ENCODE assay signal across 13 mouse cellular contexts in the genomic region with DNA sequence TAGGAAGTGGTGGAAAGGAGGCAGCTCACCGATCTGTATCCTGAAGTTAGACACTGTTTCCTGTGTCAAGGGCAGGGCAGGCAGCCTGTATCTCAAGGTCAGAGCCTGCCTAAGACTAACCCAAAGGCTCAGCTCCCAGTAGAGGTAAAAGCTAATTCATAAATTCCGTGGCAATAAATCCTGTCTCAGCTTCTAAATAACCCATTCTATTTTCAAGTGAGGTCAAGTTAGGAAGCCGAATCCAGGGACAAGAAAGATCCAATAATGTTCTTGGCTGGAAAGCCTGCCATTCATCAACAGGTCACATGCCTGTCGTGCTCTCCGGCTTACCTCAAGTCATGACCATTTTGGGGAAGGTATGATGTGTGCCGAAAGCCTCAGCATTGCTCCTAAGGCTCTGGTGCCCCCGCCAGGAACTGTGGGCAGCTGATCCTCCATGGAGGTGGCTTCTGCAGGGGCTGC. TPM values are rescaled to one million over a fixed set of nuclear protein-coding genes. Genes with fewer than 3 reads are reported as not detected.
DNase-seq lines count a peak whose midpoint lies in the region; ATAC-seq lines count a peak whose summit lies in the region.
"Had no signal": no experiment of that assay in that cellular context is flagged by ENCODE, and none has a peak within 500 bp of the region (broad histone marks: within the 10 kb centered on the region; RNA-seq: fewer than 3 reads in every experiment).

No protein-coding gene starts in this region.

- DNase-seq in gastrocnemius, adult 18-20 months (ENCODE audit: low spot score): peak; percentile 58
- no peak for DNase-seq in gastrocnemius, postnatal 36 days
- DNase-seq in thymus, postnatal 14 days: peak; percentile 17
- DNase-seq in thymus, adult 18-20 months: no peak
- DNase-seq in kidney, adult 18-20 months: peak; percentile 34
- no peak for DNase-seq in ovary, adult 18-20 months (ENCODE audit: low spot score)

- no peaks in the 10 kb centered on the region for H3K27me3 ChIP-seq in stomach, embryonic 16.5 days (ENCODE audit: control insufficient read depth, insufficient read depth, low read length)
- H3K27me3 ChIP-seq in midbrain, embryonic 15.5 days (replicated peaks): no peaks in the 10 kb centered on the region
- H3K27me3 ChIP-seq: embryonic facial prominence, embryonic 15.5 days; stomach, embryonic 15.5 days had no signal

- H3K4me2 ChIP-seq in stomach, embryonic 16.5 days (ENCODE audit: low read depth, low read length): no peak overlapping the region
- H3K4me2 ChIP-seq in midbrain, embryonic 15.5 days: no peak overlapping the region
- H3K4me2 ChIP-seq: embryonic facial prominence, embryonic 15.5 days; stomach, embryonic 15.5 days had no signal

- intact Hi-C loops in gastrocnemius, postnatal 36 days (cut with DNase I): loop anchor here (1.0 to 10.0 kb wide), 3 partner anchors 67 to 407 kb away; no protein-coding TSS in a partner anchor

- no peaks in the 10 kb centered on the region for H3K4me1 ChIP-seq in stomach, embryonic 16.5 days (ENCODE audit: control insufficient read depth, insufficient read depth, low read length)
- H3K4me1 ChIP-seq in midbrain, embryonic 15.5 days: no peaks in the 10 kb centered on the region
- H3K4me1 ChIP-seq: embryonic facial prominence, embryonic 15.5 days; stomach, embryonic 15.5 days had no signal

- no peaks in the 10 kb centered on the region for H3K9me3 ChIP-seq in stomach, embryonic 16.5 days (replicated peaks; ENCODE audit: control insufficient read depth, low read length)
- H3K9me3 ChIP-seq in midbrain, embryonic 15.5 days: no peaks in the 10 kb centered on the region; the same call in 1 of the 2 replicates
- H3K9me3 ChIP-seq: embryonic facial prominence, embryonic 15.5 days; stomach, embryonic 15.5 days had no signal

- no peak overlapping the region for H3K4me3 ChIP-seq in stomach, embryonic 16.5 days (replicated peaks; ENCODE audit: low read length)
- no peak overlapping the region for H3K4me3 ChIP-seq in midbrain, embryonic 15.5 days
- H3K4me3 ChIP-seq: embryonic facial prominence, embryonic 15.5 days; layer of hippocampus, adult 2 months; stomach, embryonic 15.5 days had no signal

- ATAC-seq in stomach, embryonic 16.5 days (ENCODE audit: insufficient read depth, low FRiP score): peak; percentile 53; the same call in 1 of the 2 replicates
- ATAC-seq in midbrain, embryonic 15.5 days (replicated peaks): no peak

- no peak overlapping the region for H3K9ac ChIP-seq in stomach, embryonic 16.5 days (ENCODE audit: low read length)
- H3K9ac ChIP-seq in midbrain, embryonic 15.5 days: no peak overlapping the region
- H3K9ac ChIP-seq: embryonic facial prominence, embryonic 15.5 days; liver, embryonic 14.5 days; stomach, embryonic 15.5 days had no signal

- H3K27ac ChIP-seq in stomach, embryonic 16.5 days (ENCODE audit: low read length): no peak overlapping the region
- H3K27ac ChIP-seq in midbrain, embryonic 15.5 days: no peak overlapping the region
- H3K27ac ChIP-seq: embryonic facial prominence, embryonic 15.5 days; layer of hippocampus, adult 2 months; liver, embryonic 14.5 days; stomach, embryonic 15.5 days had no signal

- WGBS in stomach, embryonic 16.5 days: 41% methylated on average over 7 of the region's 7 CpGs
- 84% methylated on average over 7 of the region's 7 CpGs for WGBS in midbrain, embryonic 15.5 days

- no peaks in the 10 kb centered on the region for H3K36me3 ChIP-seq in stomach, embryonic 16.5 days (ENCODE audit: control insufficient read depth, insufficient read depth, low read length)
- H3K36me3 ChIP-seq in midbrain, embryonic 15.5 days (replicated peaks): no peaks in the 10 kb centered on the region
- H3K36me3 ChIP-seq: embryonic facial prominence, embryonic 15.5 days; stomach, embryonic 15.5 days had no signal

RNA-seq across cellular contexts. Expression of a gene that starts 33.4 kb away (rescaled TPM):
- 10 to 100 TPM; 61.0 to 76.7 TPM for total RNA-seq in gastrocnemius, adult 18-20 months (2021)
- 10 to 100 TPM; 52.8 to 64.7 TPM for total RNA-seq in gastrocnemius, postnatal 36 days (2021)
- polyA plus RNA-seq in stomach, embryonic 16.5 days (2015; fragmentation: Nextera tagmentation; extraction: Ambion mirVana): 30.6 and 34.6 TPM in 2 replicates
- polyA plus RNA-seq in midbrain, embryonic 15.5 days (2015; fragmentation: Nextera tagmentation; extraction: Ambion mirVana): 47.6 and 47.8 TPM in 2 replicates

RNA-seq across cellular contexts. Expression of a gene that starts 56.5 kb away (rescaled TPM):
- 1 to 10 TPM in 1 of 2 experiments, under 1 TPM in 1; 0.98 to 2.5 TPM for total RNA-seq in gastrocnemius, adult 18-20 months (2021)
- 1 to 10 TPM; 1.6 to 2.8 TPM for total RNA-seq in gastrocnemius, postnatal 36 days (2021)
- polyA plus RNA-seq in stomach, embryonic 16.5 days (2015; fragmentation: Nextera tagmentation; extraction: Ambion mirVana): 0.26 and 0.40 TPM in 2 replicates
- polyA plus RNA-seq in midbrain, embryonic 15.5 days (2015; fragmentation: Nextera tagmentation; extraction: Ambion mirVana): 10.0 and 11.6 TPM in 2 replicates
- polyA plus RNA-seq: C2C12 had no signal

Comparison
In these comparisons a context has a peak if more than half of its experiments do, and no peak if none do; other contexts are left out.
1. DNase-seq: peak in gastrocnemius, adult 18-20 months (single experiment), thymus, postnatal 14 days (single experiment) and kidney, adult 18-20 months (single experiment); none in gastrocnemius, postnatal 36 days (0 of 2), thymus, adult 18-20 months (0 of 2) and ovary, adult 18-20 months (single experiment).